Mouse (Mus musculus): ENCODE data around the gene Acp1. TPM values are rescaled to one million over a fixed set of nuclear protein-coding genes. Genes with fewer than 3 reads are reported as not detected.

Acp1 gene
- total and polyA plus RNA-seq, 2 experiments from 2014 or later, result 29.7 to 135 TPM

- peak; percentile 45; the same call in 1 of the 2 replicates for ATAC-seq
- no peak overlapping the region for H3K4me3 ChIP-seq (ENCODE audit: low read length)
- H3K27me3 ChIP-seq (ENCODE audit: insufficient read depth, low read length), result no peaks in the 10 kb centered on the region
- DNase-seq (ENCODE audit: low spot score), result peak; percentile 74
- TF ChIP-seq CTCF (IDR thresholded peaks at IDR 0.05; ENCODE audit: low read depth), result no peak
- H3K4me1 ChIP-seq (ENCODE audit: insufficient read depth, low read length), result no peaks in the 10 kb centered on the region
- 36% methylated on average over 2 of the region's 2 CpGs for WGBS
- H3K36me3 ChIP-seq (ENCODE audit: insufficient read depth, low read length), result no peaks in the 10 kb centered on the region
- no peak overlapping the region for H3K9ac ChIP-seq (replicated peaks; ENCODE audit: low read length)
- H3K4me2 ChIP-seq (ENCODE audit: low read depth, low read length), result 0 out of 2 replicates have a peak overlapping the region, but pooled peaks have one; percentile 6
- no peak overlapping the region for H3K27ac ChIP-seq
- no peaks in the 10 kb centered on the region for H3K9me3 ChIP-seq (ENCODE audit: low read length)
These were observed 60.5 kb downstream of the Acp1 start for GRCm38 (mm10) chr12:30850902-30851301.

GRCm38 (mm10) chr12:30848521-30848920 lies 62.9 kb downstream of the Acp1 start:
- no peak overlapping the region for H3K27ac ChIP-seq
- no peak for ATAC-seq
- no peak for TF ChIP-seq CTCF (IDR thresholded peaks at IDR 0.05; ENCODE audit: low read depth)
- DNase-seq (ENCODE audit: low spot score), result no peak
- H3K9ac ChIP-seq (replicated peaks; ENCODE audit: low read length), result no peak overlapping the region
- no peaks in the 10 kb centered on the region for H3K4me1 ChIP-seq (ENCODE audit: insufficient read depth, low read length)
- no peak overlapping the region for H3K4me3 ChIP-seq (ENCODE audit: low read length)
- no peaks in the 10 kb centered on the region for H3K27me3 ChIP-seq (ENCODE audit: insufficient read depth, low read length)
- WGBS, result 73% methylated on average over 1 of the region's 1 CpGs
- no peaks in the 10 kb centered on the region for H3K9me3 ChIP-seq (ENCODE audit: low read length)
- H3K4me2 ChIP-seq (ENCODE audit: low read depth, low read length), result no peak overlapping the region
- H3K36me3 ChIP-seq (ENCODE audit: insufficient read depth, low read length), result no peaks in the 10 kb centered on the region

Other genes with a start within 250 kb of the Acp1 start
- gene Alkal2, start 27.3 kb downstream of the Acp1 start, total RNA-seq (2014; rRNA removed), result 0.31 and 2.3 TPM in 2 replicates
- 0.85 and 0.96 TPM in 2 replicates for gene Alkal2, start 27.3 kb downstream of the Acp1 start, polyA plus RNA-seq (2015; fragmentation: Nextera tagmentation; extraction: Ambion mirVana)
- 10.8 and 13.8 TPM in 2 replicates for gene Sh3yl1, start 79 bp upstream of the Acp1 start, total RNA-seq (2014; rRNA removed)
- gene Sh3yl1, start 79 bp upstream of the Acp1 start, polyA plus RNA-seq (2015; fragmentation: Nextera tagmentation; extraction: Ambion mirVana), result 42.4 and 43.1 TPM in 2 replicates
- gene Fam110c, start 162.3 kb upstream of the Acp1 start, total RNA-seq (2014; rRNA removed), result 0.07 and 0.10 TPM in 2 replicates
- gene Fam110c, start 162.3 kb upstream of the Acp1 start, polyA plus RNA-seq (2015; fragmentation: Nextera tagmentation; extraction: Ambion mirVana), result 0.09 and 0.25 TPM in 2 replicates